Mouse (Mus musculus) hindbrain, embryonic 15.5 days (tissue): ENCODE data around the gene Cd300ld4. TPM values are rescaled to one million over a fixed set of nuclear protein-coding genes. Genes with fewer than 3 reads are reported as not detected.

Experiments used
- polyA plus RNA-seq: library from polyadenylated mRNA; unstranded; fragments of >200 nt; fragmentation: Nextera tagmentation; extraction: Ambion mirVana; gene quantifications from 2 replicates; pipeline ENCODE4 v1.2.1, GENCODE M21; 2015

Gene Cd300ld4
- polyA plus RNA-seq, 1 experiment from 2014 or later: not detected

Other genes with a start within 250 kb of the Cd300ld4 start
- gene Btbd17, start 231.1 kb downstream of the Cd300ld4 start, polyA plus RNA-seq: 26.0 and 26.4 TPM in 2 replicates
- gene Gpr142, start 228.1 kb downstream of the Cd300ld4 start, polyA plus RNA-seq: not detected in 2 replicates
- gene Gprc5c, start 175.9 kb downstream of the Cd300ld4 start, polyA plus RNA-seq: 8.5 and 11.6 TPM in 2 replicates
- 1.4 and 1.7 TPM in 2 replicates for gene Cd300a, start 137.0 kb downstream of the Cd300ld4 start, polyA plus RNA-seq
- gene Cd300lb, start 92.6 kb downstream of the Cd300ld4 start, polyA plus RNA-seq: 0.19 and 0.20 TPM in 2 replicates
- gene Cd300c, start 57.9 kb downstream of the Cd300ld4 start, polyA plus RNA-seq: not detected in 2 replicates
- gene Cd300ld, start 37.1 kb downstream of the Cd300ld4 start, polyA plus RNA-seq: 0.20 TPM in 1 of 2 replicates, not detected in the other
- 1.1 and 2.3 TPM in 2 replicates for gene Cd300c2, start 25.1 kb downstream of the Cd300ld4 start, polyA plus RNA-seq
- not detected in 2 replicates for gene Cd300ld2, start 10.8 kb downstream of the Cd300ld4 start, polyA plus RNA-seq
- gene Cd300ld5, start 10.8 kb upstream of the Cd300ld4 start, polyA plus RNA-seq: not detected in 2 replicates
- gene Cd300ld3, start 21.4 kb upstream of the Cd300ld4 start, polyA plus RNA-seq: not detected in 2 replicates
- gene Cd300e, start 35.2 kb upstream of the Cd300ld4 start, polyA plus RNA-seq: not detected in 2 replicates
- 0.62 and 0.77 TPM in 2 replicates for gene Rab37, start 64.4 kb upstream of the Cd300ld4 start, polyA plus RNA-seq
- 0.17 and 0.34 TPM in 2 replicates for gene Cd300lf, start 107.0 kb upstream of the Cd300ld4 start, polyA plus RNA-seq
- gene Slc9a3r1, start 136.3 kb upstream of the Cd300ld4 start, polyA plus RNA-seq: 68.7 and 70.2 TPM in 2 replicates
- 15.1 and 17.5 TPM in 2 replicates for gene Tmem104, start 160.5 kb upstream of the Cd300ld4 start, polyA plus RNA-seq
- gene Nat9, start 160.8 kb upstream of the Cd300ld4 start, polyA plus RNA-seq: 19.1 and 20.4 TPM in 2 replicates
- 0.64 and 0.73 TPM in 2 replicates for gene Grin2c, start 240.2 kb upstream of the Cd300ld4 start, polyA plus RNA-seq